Mouse (Mus musculus): Measurements from ENCODE around the gene Pdia5.

DNA sequence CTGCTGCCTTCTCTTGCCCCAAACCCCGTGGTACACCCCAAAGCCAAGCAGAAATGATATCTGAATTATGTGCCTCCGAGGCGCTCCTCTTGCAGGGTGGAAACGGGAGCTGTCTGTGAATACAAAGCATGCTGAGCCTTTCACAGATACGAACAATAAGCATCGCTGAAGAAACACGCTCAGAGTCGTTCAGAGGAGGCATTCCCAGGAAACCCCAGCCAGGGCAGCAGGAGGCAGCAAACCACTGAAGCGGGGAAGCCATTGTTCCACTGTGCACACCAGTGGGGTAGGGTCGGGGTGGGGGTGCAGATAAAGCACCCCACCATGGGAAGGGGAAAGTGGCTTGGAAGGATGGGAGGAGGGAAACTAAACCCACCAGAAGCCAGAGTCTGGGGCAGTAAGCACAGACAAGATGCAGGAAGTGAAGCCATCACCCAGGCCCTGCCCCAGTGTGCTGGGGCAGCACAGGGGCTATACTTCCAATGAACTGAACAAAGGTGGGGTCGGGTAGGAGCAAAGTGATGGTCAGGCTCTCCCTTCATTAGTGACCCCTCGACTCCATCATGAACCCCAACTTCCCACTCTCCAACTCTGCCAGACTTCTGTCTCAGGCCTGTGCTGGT is 25.9 kb downstream of the Pdia5 start:
- no peak for TF ChIP-seq POLR2A (IDR thresholded peaks at IDR 0.05; ENCODE audit: insufficient read depth, low read depth, low read length)
- no peak for TF ChIP-seq CTCF (IDR thresholded peaks at IDR 0.05; ENCODE audit: insufficient read depth, low read depth, low read length)

Measured in olfactory bulb, adult 2 months (tissue).